Mouse (Mus musculus) gastrocnemius, postnatal 25 days (tissue): ENCODE results near the gene Gpn2. TPM values are rescaled to one million over a fixed set of nuclear protein-coding genes. Genes with fewer than 3 reads are reported as not detected.

Experiments used
- DNase-seq: peaks from one replicate; pipeline ENCODE4 v3.0.0; 2022
- long read RNA-seq, 2 experiments: library from polyadenylated mRNA; stranded (forward); transcript quantifications; one replicate each; pipeline ENCODE4 v2.0.0; 2021
- total RNA-seq, 2 experiments: library from RNA; stranded (reverse); gene quantifications; 1 replicate in 1 of 2; 2 replicates in 1 of 2; pipeline ENCODE4 v1.2.3; 2021

Gpn2 gene
- 1 to 10 TPM; 4.6 to 4.9 TPM for total RNA-seq
- long read RNA-seq, experiment 1, partial matches to known transcripts, result 0 of 5 reads
- long read RNA-seq, experiment 1, other reads (novel, unspliced or antisense), result 1 of 5 reads
- long read RNA-seq, experiment 2, transcript Gpn2-201 (5 exons, 1,367 nt), result major isoform, 5 of 7 reads
- long read RNA-seq, experiment 2, partial matches to known transcripts, result 0 of 7 reads
- long read RNA-seq, experiment 2, other reads (novel, unspliced or antisense), result 1 of 7 reads

DNA sequence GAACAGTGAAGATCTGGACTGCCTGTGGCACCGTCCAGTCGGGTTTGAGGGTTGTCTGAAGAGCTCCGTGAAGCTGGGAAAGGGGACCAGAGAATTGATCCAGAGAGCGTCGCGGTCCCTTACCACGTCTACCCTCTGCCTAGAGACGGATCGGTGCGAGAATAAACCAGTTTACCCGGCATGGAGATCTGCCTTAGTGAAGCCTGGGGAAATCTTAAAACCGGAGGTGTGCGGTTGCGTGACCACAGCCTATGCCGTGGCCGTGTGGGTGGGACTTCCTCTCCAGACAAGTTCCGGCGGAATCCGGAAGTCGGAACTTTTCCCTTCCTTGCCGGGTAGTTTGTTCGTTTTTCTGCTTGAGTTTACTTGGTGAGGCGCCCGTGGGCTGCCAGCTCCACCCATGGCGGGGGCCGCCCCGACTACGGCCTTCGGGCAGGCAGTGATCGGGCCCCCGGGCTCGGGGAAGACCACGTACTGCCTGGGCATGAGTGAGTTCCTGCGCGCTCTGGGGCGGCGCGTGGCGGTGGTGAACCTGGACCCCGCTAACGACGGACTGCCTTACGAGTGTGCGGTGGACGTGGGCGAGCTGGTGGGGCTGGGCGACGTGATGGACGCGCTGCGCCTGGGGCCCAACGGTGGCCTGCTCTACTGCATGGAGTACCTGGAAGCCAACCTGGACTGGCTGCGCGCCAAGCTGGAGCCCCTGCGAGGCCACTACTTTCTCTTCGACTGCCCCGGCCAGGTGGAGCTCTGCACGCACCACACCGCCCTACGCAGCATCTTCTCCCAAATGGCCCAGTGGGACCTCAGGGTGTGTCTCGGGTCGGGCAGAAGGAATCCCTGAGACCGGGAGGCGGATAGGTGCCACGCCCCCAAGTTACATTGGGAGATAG lies at the start of gene Gpn2:
Gpn2 (plus strand) TSS at position 304 of the 893 bp plus-strand sequence.
- peak; percentile 70 for DNase-seq

DNA sequence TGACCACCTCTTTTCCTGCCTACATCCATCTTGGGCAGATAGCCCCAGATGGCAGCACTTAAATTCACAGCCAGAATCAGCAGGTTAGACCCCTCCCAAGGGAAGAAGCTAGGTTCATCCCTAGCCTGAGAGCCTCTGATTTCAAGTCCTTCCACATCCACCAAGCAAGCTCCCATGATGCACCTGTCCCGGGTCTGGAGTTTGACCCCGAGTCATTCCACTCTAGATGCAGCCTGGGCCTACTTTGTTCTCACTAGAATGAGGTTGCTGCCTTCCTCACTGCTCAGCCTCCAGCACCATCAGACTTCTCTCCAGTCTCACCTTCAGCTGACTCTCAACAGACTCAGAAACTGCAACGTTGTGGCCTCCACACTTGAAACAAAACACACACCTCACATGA lies 48.1 kb upstream of the Gpn2 start:
- no peak for DNase-seq

DNA sequence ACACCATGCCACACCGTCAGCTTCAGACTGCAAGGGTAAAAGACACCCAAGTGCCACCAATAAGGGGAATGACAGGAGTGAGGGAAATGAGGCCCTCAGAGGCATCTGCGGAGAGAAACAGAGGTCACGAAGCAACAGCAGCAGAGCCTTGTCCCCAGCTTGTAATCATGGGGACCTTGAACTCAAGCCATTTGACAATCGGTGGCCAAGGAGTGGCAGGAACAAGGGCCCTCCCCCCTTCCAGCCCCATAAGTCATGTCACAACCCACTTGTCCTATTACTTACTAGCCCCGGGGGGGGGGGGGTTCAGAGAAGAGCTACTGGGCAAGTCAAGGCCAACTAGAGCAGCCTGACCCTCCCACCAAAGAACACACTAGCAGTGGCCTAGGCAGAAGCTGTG lies 47.5 kb upstream of the Gpn2 start:
- no peak for DNase-seq

DNA sequence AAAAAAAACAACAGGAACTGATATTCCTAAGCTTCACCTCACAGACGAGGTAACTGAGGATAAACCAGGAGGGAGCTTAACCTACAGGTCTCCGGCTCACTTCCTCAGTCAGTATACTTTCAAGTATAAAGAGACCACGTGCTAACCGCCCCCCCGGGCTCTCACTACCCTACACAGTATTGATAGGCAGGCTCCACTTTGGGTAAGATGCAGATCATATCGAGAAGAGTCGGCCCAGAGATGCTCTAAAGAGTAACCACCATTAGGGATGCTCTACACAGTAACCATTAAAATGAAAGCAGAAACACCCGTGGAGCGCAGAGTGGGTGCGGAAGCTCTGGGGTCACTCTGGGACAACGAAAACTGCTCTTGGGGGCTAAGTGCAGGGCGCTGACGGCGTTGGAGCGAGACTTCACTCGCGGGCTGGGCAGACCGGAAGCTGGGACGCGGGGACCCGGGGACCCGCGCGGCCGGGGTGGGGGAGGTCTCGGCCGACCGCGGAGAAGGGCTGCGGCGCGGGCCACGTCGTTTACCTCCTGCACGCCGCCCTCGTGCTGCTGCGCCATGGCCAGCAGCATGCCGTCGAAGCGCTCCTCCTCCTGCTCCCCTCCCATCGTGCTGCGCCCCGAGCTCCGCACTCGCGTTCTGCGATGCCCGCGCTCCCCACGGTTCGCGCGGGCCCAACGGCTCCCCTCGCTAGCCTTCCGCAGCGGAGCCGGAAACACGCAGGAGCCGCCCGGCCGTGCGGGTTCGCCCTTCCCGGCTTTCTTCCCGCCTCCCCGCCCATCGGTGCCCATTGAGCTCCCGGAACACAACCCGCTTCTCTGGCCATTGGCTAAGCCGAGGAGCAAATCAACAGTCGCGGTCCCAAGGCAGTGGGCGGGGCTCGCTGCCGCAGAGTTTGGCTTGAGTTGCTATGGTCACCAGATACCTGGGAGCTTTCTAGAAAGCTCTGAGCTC lies 38.6 kb upstream of the Gpn2 start, which contains the start of gene Nudc:
Nudc (minus strand) TSS at position 725 of the 960 bp plus-strand sequence.
- peak; percentile 97 for DNase-seq

DNA sequence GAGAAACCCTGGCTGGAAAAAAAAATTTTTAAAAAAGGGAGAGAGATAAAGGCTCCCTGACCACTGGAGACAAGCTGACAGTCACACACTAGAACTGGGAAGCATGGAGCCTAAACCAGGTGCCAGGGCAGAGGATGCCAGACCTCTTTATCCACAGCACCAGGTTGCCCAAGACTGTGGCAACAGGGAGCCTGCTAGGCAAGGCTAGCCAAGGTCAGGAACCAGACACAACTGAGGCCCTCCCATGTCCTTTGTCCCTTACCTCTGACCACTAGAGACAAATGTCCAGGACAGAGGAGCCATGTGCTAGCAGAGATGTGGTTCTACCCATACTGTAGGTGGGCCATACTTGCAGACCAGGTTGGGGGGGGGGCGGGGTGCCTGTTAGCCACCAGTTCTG lies 32.1 kb upstream of the Gpn2 start:
- DNase-seq, result no peak

DNA sequence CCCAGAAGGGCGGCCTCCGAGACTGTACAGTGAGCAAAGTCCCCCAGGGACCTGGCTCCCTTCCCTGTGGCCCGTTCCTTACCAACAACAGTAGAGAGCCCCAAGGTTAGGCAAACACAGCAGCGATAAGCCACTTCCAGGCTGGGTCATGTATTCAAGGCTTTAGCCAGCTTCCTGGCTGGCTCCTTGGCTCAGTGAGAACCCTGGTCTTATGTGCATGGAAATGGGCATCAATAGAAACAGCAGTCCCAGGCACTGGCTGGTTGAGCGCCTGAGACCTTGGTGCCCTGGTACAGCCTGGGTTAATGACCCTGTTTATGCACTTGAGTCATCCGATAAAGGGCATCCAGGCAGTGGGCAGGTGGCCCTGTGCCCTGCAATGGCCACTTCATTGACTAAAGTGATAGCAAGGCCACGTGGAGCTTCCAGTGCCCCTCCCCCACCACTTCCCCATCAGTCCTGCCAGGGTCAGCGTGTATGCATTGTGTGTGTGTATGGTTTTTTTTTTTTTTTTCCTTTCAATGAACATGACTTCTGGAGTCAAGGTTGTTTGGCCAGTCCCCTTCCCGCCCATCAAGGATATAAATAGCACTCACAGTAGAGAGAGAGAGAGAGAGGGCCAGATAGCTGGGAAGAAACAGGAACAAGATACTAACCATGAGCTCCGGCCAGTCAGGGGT lies 31.3 kb upstream of the Gpn2 start, which contains the start of gene Nr0b2:
Nr0b2 (plus strand) TSS at position 609 of the 680 bp plus-strand sequence.
- DNase-seq, result no peak

DNA sequence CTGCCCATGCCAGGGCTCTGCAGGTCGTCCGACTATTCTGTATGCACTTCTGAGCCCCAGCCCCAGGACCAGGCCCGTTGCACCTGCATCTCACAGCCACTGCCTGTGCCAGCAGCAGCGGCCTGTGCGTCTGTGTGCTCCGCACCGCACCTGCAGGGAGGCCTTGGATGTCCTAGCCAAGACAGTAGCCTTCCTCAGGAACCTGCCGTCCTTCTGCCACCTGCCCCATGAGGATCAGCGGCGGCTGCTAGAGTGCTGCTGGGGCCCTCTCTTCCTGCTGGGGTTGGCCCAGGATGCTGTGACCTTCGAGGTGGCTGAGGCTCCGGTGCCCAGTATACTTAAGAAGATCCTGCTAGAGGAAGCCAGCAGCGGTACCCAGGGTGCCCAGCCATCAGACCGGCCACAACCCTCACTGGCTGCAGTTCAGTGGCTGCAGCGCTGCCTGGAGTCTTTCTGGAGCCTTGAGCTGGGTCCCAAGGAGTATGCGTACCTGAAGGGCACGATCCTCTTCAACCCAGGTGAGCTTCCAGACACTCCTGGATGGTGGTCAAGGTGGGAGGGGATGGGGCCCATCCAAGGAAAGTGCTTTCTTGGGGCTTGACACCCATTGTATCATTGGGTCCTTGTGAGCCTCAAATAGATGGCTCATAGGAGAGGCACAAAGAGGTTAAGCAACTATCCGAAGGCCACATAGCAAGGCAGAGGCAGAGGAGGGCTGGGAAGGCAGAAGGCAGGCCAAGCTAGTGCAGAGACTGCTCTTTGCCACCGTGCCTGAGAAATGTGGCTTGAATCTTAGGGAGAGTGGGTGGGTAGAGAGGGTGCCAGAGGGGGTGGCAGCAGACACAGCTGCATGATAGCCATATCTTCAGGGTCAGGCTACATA lies 30.5 kb upstream of the Gpn2 start:
- DNase-seq, result no peak

DNA sequence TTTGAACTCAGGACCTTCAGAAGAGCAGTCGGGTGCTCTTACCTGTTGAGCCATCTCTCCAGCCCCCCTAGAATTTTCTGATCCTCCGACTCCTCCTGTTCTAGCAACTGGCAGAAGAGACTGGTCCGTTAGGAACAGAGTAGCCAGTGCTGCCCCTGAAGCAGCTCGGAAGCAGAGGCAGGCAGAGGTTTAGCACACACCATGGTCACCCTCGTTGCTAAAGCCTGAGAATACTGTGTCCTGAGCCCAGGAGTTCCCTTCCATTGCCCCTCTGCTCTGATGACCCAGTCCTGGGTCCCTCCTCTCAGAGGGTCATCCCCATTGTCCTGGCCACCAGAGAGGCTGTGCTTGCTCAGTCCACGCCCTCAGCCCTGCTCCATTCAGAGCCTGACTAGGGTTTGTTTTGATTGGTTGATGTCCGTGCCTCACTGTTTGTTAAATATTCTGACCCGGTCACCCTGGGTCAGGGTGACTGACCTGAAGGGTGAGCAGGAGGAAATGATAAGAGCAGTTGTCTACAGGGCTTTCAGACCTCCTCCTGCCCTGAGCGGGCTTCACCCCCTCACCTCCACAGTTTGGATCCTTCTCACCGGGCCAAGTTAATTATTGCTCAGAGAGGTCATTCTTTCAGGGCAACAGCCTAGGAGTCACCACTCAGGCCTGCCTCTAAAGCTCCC lies 27.0 kb upstream of the Gpn2 start:
- DNase-seq, result no peak

DNA sequence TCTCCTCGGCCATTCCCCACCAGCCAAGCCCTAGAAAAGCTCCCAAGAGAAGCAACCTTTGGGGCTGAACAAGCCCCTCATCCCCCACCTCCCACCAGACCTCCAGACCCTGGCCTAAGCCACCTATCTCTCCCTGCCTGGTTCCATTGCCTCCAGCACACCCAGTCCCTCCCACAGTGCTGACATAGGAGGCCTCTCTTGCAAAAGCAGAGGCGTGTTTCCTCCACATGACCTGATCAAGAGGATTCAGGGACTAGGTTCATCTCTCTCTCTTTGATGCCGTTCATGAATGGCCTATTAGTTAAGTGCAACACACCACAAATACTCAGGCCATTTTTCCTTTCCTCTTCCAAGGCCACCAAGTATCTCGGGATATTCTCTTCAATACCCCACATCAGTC lies 24.3 kb upstream of the Gpn2 start:
- DNase-seq, result no peak

DNA sequence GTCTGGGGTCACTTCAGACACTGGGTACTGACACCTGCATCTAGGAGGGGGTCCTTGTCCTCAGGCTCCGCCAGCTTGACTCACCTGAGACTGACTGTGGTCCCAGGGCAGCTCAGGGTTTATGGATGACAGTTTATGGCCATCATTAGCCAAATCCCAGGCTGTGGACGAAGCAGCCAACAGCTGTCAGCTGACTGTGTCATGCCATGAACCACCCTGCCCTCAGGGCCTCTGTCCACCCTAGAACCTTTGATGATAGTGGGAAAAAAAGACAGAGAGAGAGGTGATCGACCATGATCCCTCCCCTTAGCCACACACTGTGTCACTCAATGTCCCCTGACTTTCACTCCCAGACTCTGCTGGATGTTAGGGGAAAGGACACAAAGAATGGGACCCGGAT lies 22.5 kb upstream of the Gpn2 start:
- DNase-seq, result no peak

DNA sequence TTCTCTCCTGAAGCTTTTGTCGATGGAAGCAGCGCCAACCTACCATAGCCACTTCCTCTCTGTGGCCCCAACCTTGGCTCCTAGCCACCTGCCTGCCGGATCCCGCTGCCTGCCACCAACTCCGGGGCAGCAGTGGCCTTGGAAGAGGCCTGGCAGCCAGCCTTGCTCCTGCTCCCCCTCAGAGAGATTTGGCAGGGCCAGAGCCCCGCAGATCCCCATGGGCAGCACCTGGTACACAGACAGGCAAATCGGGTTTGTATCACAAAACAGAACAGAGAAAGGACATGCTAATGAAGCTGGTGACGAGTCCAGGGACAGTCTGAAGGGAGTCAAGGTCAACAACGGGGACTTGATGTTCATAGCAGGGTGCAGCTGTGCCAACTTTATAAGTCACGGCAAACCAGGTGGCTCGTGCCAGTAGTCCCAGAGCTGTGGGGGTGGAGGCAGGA lies 21.0 kb upstream of the Gpn2 start:
- DNase-seq, result no peak

DNA sequence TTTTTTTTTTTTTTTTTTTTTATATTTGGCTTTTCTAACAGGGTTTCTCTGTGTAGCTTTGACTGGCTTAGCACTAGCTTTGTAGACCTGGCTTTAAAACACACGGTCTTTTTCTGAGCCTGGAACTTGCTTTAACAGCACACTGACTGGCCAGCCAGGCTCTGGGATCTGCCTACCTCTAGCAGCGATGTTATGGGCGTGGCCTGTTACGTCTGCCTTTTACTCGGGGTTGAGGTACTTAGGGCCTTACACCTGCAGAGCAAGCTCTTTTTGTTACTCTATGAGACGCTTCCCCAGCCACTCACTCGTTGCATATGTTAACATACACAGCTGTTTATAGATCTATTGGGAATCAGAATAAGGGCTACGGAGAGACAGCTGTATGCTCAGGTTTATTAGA lies 16.9 kb upstream of the Gpn2 start:
- DNase-seq, result no peak

DNA sequence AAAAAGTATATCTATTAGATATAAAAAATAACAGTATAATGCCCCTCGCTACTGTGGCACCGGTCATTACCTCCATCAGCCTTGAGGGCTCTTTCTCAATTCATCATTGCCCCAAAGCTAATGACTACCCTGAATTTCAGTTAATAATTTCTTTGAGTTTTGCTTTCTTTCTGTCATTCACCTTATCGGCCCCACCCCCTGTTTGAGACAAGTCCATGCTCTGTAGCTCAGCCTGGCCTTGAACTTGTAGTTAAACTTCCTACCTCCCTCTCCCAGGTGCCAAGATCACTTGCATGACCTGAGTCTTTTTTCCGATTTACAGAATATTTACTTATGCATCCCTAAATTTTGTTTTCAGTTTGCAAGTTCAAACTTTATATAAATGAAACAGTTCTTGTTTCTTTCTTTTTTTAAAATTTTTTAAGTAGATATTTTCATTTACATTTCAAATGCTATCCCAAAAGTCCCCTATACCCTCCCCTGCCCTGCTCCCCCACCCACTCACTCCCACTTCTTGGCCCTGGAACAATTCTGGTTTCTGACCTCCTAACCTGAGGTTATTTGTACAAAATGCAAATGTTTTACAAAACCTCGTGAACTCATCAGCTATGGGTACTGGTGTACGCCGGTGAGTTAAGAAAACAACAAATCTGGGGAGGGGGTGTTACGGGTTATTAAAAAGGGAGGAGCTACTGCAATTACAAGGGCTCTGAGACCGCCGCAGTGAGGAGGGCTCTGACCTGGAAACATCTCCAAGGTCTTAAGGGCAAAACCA lies 14.7 kb upstream of the Gpn2 start:
- DNase-seq, result no peak

DNA sequence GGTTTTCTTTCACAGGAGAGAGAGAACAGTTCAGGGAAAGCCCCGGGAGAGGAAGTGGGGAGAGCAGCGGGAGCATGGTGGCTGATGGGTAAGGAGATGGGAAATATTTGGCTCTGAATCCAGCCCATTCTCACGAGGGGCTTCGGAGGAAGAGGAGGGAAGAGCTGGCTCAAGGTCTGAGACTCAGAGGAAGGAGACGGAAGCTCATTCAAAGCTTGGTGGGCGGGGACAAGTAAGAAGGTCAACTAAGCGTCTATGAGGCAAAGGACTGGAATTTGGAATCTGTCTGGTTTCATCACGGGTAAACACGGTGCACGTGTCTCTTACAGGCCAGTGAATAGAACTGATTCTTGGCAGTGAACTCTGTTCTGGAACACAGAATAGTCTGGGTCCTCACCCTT lies 14.1 kb upstream of the Gpn2 start:
- DNase-seq, result no peak

DNA sequence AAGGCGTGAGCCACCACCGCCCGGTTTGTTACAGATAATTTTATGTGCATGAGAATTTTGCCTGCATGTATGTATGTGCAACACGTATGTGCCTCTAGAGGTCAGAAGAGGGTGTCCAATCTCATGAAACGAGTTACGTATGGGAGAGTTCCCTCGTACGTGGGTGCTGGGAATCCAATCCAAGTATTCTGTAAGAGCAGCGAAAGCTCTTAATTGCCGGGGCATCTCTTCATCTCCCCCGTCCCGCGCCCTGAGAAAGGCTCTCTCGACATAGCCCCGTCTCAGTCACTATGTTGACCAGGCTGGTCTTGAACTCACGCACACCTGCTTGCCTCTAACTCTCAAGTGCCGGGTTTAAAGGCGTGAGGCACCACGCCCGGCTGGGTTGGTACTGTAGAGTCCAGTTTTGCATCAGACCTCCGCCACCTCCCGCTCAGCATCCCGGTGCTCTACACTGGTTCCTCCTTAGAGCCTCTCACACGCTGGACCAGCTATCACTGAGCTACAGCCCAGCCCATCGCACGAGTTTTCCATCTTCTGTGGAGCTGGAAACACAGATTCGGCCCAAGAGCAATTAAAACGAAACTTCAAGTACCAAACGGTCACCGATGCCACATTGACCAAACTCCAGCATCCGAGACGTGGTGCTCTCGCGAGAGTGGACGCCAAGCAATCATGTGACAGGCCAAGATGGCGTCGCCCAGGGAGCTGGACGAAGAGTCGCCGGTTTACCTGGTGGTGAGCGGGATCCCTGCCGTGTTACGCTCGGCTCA lies 9.9 kb upstream of the Gpn2 start, which contains the start of gene Gpatch3:
Gpatch3 (plus strand) TSS at position 676 of the 773 bp plus-strand sequence.
- DNase-seq, result peak; percentile 85

DNA sequence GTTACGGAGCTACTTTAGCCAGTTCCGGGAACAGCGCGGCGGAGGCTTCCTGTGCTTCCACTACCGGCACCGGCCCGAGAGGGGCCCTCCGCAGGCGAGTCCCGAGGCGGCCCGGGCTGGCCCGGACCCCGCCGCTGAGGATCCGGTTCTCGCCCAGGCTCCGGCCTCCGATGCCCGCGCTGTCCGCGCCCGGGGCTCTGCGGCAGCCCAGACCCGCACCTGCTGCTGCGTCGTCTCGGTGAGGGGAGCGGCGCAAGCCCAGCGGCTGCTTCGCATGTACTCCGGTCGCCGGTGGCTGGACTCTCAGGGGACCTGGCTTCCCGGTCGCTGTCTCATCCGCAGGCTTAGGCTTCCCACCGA lies 9.3 kb upstream of the Gpn2 start:
- no peak for DNase-seq

DNA sequence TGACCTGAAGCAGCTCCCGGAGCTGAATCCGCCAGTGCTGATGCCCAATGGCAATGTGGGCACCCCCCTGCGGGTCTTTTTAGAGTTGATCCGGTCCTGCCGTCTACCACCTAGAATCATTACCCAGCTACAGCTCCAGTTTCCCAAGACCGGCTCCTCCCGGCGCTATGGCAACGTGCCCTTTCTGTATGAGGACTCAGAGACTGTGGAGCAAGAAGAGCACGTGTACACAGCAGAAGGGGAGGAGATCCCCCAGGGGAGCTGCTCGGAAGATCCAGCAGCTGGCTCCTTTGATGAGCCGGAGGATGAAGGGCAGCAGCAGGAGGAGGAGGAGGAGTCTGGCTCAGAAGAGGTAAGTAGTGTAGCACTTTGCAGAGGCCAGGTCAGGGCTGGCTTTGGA lies 6.2 kb upstream of the Gpn2 start:
- no peak for DNase-seq

DNA sequence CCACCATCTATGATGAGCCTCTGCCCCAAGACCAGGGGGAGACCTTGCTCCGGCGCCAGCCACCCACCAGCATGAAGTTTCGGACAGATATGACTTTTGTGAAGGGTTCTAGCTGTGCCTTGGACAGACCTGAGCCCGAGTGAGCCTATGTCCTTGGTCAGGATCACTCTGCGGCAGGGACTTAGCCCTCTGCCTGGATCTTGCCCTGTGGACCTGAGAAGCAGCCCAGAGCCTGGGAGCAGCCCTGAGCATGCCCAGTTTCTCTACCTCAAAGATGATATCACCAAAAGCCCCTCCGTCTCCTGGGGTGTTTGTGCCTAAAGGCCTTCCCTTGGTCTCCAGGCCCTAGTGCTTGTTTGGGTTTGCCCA lies 488 bp upstream of the Gpn2 start:
- DNase-seq, result no peak
